Mouse (Mus musculus) CD4-positive, CD25-positive, alpha-beta regulatory T cell, adult 4 months (primary cell): ENCODE results near the gene Fkbp9. TPM values are rescaled to one million over a fixed set of nuclear protein-coding genes. Genes with fewer than 3 reads are reported as not detected.
A peak's percentile ranks its signal among the peaks of the same experiment; 100 is the strongest.
"Not testable (repeated sequence)": the region's sequence is repeated elsewhere in the genome, so short reads cannot be mapped to it uniquely, and the experiment has no call there.

Experiments used
- ATAC-seq: one replicate; pipeline ENCODE4 v1.8.0; 2017
- polyA plus RNA-seq, 2 experiments: library from polyadenylated mRNA; unstranded; fragments of 100-300 nt; shearing (Covaris generic); gene quantifications; one replicate each; pipeline ENCODE4 v1.2.1; 2017

The Fkbp9 gene
- polyA plus RNA-seq, 2 experiments from 2014 or later: not detected

- no peak for ATAC-seq
These were observed 11.4 kb downstream of the Fkbp9 start for GRCm38 (mm10) chr6:56843229-56843628.

GRCm38 (mm10) chr6:56844365-56844764, 12.5 kb downstream of the Fkbp9 start:
- no peak for ATAC-seq

- ATAC-seq: no peak
These were observed 17.1 kb downstream of the Fkbp9 start for GRCm38 (mm10) chr6:56848974-56849373.

- no peak for ATAC-seq
These were observed 18.5 kb downstream of the Fkbp9 start for GRCm38 (mm10) chr6:56850315-56850714.

- ATAC-seq: no peak
These were observed 22.9 kb downstream of the Fkbp9 start for GRCm38 (mm10) chr6:56854803-56855202.

GRCm38 (mm10) chr6:56856748-56857147, 24.9 kb downstream of the Fkbp9 start:
- no peak for ATAC-seq

GRCm38 (mm10) chr6:56860205-56860848, 28.5 kb downstream of the Fkbp9 start:
- ATAC-seq: no peak

GRCm38 (mm10) chr6:56866899-56867298, 35.0 kb downstream of the Fkbp9 start:
- ATAC-seq: not testable (repeated sequence)

- no peak for ATAC-seq
These were observed 36.7 kb downstream of the Fkbp9 start for GRCm38 (mm10) chr6:56868565-56868964.

GRCm38 (mm10) chr6:56870027-56870426, 38.2 kb downstream of the Fkbp9 start:
- no peak for ATAC-seq

- ATAC-seq: no peak
These were observed 45.0 kb downstream of the Fkbp9 start for GRCm38 (mm10) chr6:56876870-56877269.

GRCm38 (mm10) chr6:56877985-56878384, 46.1 kb downstream of the Fkbp9 start:
- ATAC-seq: no peak

GRCm38 (mm10) chr6:56879352-56879955, 47.6 kb downstream of the Fkbp9 start:
- ATAC-seq: peak; percentile 70

- ATAC-seq: no peak
These were observed 56.7 kb downstream of the Fkbp9 start for GRCm38 (mm10) chr6:56888561-56888960.

GRCm38 (mm10) chr6:56890762-56891161, 58.9 kb downstream of the Fkbp9 start:
- ATAC-seq: no peak

- no peak for ATAC-seq
These were observed 67.7 kb downstream of the Fkbp9 start for GRCm38 (mm10) chr6:56899601-56900000.

- ATAC-seq: peak; percentile 44
These were observed 69.5 kb downstream of the Fkbp9 start for GRCm38 (mm10) chr6:56901336-56901735.

GRCm38 (mm10) chr6:56901824-56902386, 70.0 kb downstream of the Fkbp9 start:
- ATAC-seq: peak; percentile 94

- ATAC-seq: no peak
These were observed 71.0 kb downstream of the Fkbp9 start for GRCm38 (mm10) chr6:56902606-56903520.

GRCm38 (mm10) chr6:56903831-56904230, 72.0 kb downstream of the Fkbp9 start:
- no peak for ATAC-seq

- ATAC-seq: no peak
These were observed 72.5 kb downstream of the Fkbp9 start for GRCm38 (mm10) chr6:56904330-56904729.

- ATAC-seq: no peak
These were observed 73.1 kb downstream of the Fkbp9 start for GRCm38 (mm10) chr6:56904982-56905381.

- ATAC-seq: no peak
These were observed 73.6 kb downstream of the Fkbp9 start for GRCm38 (mm10) chr6:56905486-56905885.
